Mouse (Mus musculus) limb, embryonic 13.5 days (tissue): ENCODE data around the gene Fgf18. TPM values are rescaled to one million over a fixed set of nuclear protein-coding genes. Genes with fewer than 3 reads are reported as not detected.
A peak's percentile ranks its signal among the peaks of the same experiment; 100 is the strongest.

ENCODE experiments used
- ATAC-seq: fragments of 200-750 bp; cut with Nextera tagmentation; 2 replicates; pipeline ENCODE4 v1.8.0; 2017; ENCODE audit warnings: low read depth, moderate number of reproducible peaks, moderate TSS enrichment; ENCODE audit not compliant: low FRiP score
- H3K27ac ChIP-seq: fragments of 300-500 bp; sonication (generic); 2 replicates; pipeline ENCODE4 v1.5.1; 2015; ENCODE audit warnings: inconsistent platforms, mild to moderate bottlenecking, moderate library complexity
- H3K27me3 ChIP-seq: fragments of 300-500 bp; sonication (generic); 2 replicates; pipeline ENCODE4 v1.6.1; 2015; ENCODE audit warnings: mild to moderate bottlenecking, inconsistent platforms
- H3K36me3 ChIP-seq: fragments of 300-500 bp; sonication (generic); 2 replicates; pipeline ENCODE4 v1.6.1; 2015; ENCODE audit warnings: inconsistent platforms, mild to moderate bottlenecking, moderate library complexity
- H3K4me1 ChIP-seq: fragments of 300-500 bp; sonication (generic); 2 replicates; pipeline ENCODE4 v1.6.1; 2015; ENCODE audit warnings: inconsistent platforms
- H3K4me2 ChIP-seq: fragments of 300-500 bp; sonication (generic); replicated peaks from 2 replicates; pipeline ENCODE4 v1.6.1; 2015; ENCODE audit warnings: inconsistent platforms, mild to moderate bottlenecking, moderate library complexity
- H3K4me3 ChIP-seq: fragments of 300-500 bp; sonication (generic); 2 replicates; pipeline ENCODE4 v1.5.1; 2015; ENCODE audit warnings: moderate library complexity, mild to moderate bottlenecking, inconsistent platforms
- H3K9ac ChIP-seq: fragments of 300-500 bp; sonication (generic); 2 replicates; pipeline ENCODE4 v1.6.1; 2015; ENCODE audit warnings: mild to moderate bottlenecking, inconsistent platforms
- H3K9me3 ChIP-seq: fragments of 300-500 bp; sonication (generic); 2 replicates; pipeline ENCODE4 v1.6.1; 2016; ENCODE audit warnings: inconsistent platforms
- WGBS: fragments of 180-500 bp; shearing (Covaris S2); methylation state at CpG from one replicate; pipeline ENCODE4 v1.1.7; 2015; 5-methylcytosine and 5-hydroxymethylcytosine counted together
- polyA plus RNA-seq: library from polyadenylated mRNA; unstranded; fragments of >200 nt; fragmentation: Nextera tagmentation; extraction: Ambion mirVana; gene quantifications from 2 replicates; pipeline ENCODE4 v1.2.1, GENCODE M21; 2015

Fgf18 gene
- polyA plus RNA-seq, 1 experiment from 2014 or later = 17.0 TPM

DNA sequence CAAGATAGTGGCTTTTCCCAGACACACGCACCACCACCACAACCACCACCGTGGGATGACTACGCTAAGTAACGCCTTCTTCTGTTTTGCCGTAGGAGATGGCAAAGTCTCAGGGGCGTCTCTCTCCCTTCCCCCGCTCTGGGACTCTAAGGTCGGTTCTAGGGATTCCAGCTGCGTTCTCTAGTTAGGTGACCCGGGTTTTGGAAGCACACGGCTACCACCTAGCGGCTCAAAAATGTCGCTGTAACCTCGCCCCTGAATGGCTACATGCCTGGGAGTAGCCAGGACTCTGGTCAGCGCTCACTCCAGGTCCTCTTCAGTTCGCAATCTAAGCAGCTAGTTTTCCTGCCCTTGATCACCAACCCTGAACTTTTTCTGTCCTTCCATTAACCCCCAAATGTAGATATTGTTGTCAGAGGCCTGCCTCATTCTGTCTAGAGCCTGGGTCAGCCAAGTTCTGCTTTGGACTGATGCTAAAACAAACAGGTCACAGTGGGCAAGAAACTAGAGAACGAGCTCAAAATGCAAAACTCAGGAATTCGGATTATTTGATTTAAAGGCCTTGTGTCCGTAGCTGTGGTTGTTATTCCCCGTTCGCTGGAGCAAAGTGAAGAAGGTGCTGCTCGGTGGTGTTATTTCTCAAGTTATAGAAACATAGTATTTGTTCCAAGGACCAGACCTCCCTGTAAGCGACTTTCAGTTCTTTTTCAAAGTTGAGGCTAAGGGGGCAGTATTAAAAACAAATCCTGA, 1.3 kb upstream of the Fgf18 start:
- ATAC-seq = peak; percentile 77
- H3K27ac ChIP-seq = peak overlapping the region; percentile 87
- H3K9me3 ChIP-seq = no peaks in the 10 kb centered on the region
- 4% methylated on average over 23 of the region's 23 CpGs for WGBS
- peaks cover 46% of the 10 kb centered on the region for H3K4me1 ChIP-seq
- H3K9ac ChIP-seq = 0 out of 2 replicates have a peak overlapping the region, but pooled peaks have one; percentile 80
- H3K36me3 ChIP-seq = peaks cover 33% of the 10 kb centered on the region
- peaks cover 27% of the 10 kb centered on the region for H3K27me3 ChIP-seq
- H3K4me3 ChIP-seq = peak overlapping the region; percentile 69
- peak overlapping the region; percentile 89 for H3K4me2 ChIP-seq

DNA sequence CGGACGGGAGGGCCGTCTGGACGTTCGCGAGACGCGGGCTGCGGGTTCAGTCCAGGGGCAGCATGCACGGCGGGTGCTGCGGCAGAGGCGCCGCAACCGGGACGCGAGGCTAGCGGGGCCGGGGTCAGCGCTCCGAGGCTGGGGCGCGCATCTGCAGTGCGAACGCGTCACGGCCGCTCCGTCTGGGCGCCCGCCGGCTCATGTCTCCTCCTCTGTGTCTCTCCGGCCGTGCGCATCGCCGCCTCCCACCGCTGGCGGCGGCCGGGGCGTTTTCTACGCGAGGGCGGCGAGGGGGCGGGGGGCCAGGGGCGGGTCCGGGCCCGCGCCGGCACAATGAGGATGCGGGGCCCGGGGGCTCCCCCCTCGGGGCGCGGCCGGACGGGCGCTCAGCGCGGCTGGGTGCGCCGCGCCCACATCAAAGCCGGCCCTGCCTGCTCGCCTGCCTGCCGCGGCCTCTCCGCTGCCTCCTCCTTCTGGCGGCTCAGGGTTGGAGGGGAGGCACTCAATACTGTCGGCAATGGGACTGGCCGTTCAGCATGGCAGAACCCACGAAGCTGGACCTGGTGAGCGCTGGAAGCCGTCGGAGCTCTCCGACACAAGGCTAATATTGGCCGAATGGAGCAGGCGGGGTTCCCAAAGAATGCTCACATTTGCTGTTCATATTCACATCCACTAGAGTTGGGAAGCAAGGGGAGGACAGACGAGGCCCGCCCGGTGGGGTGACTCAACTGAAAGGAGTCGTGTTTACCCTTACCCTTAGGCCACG, 555 bp upstream of the Fgf18 start:
- peak overlapping the region; percentile 80 for H3K9ac ChIP-seq
- H3K27ac ChIP-seq = peak overlapping the region; percentile 87
- peaks cover 28% of the 10 kb centered on the region for H3K36me3 ChIP-seq
- WGBS = under 1% methylated on average over 74 of the region's 85 CpGs
- H3K9me3 ChIP-seq = no peaks in the 10 kb centered on the region
- peak overlapping the region; percentile 69 for H3K4me3 ChIP-seq
- ATAC-seq = peak; percentile 51
- peak overlapping the region; percentile 89 for H3K4me2 ChIP-seq
- peaks cover 53% of the 10 kb centered on the region for H3K4me1 ChIP-seq
- H3K27me3 ChIP-seq = peaks cover 35% of the 10 kb centered on the region

- ATAC-seq = no peak
- H3K27ac ChIP-seq = peak overlapping the region; percentile 87
- peaks cover 38% of the 10 kb centered on the region for H3K27me3 ChIP-seq
- 2% methylated on average over 30 of the region's 30 CpGs for WGBS
- H3K9me3 ChIP-seq = no peaks in the 10 kb centered on the region
- H3K4me1 ChIP-seq = peaks cover 56% of the 10 kb centered on the region
- peak overlapping the region; percentile 89 for H3K4me2 ChIP-seq
- peak overlapping the region; percentile 80 for H3K9ac ChIP-seq
- peak overlapping the region; percentile 69 for H3K4me3 ChIP-seq
- peaks cover 22% of the 10 kb centered on the region for H3K36me3 ChIP-seq
Measured at GRCm38 (mm10) chr11:33146651-33147131, 509 bp downstream of the Fgf18 start.

DNA sequence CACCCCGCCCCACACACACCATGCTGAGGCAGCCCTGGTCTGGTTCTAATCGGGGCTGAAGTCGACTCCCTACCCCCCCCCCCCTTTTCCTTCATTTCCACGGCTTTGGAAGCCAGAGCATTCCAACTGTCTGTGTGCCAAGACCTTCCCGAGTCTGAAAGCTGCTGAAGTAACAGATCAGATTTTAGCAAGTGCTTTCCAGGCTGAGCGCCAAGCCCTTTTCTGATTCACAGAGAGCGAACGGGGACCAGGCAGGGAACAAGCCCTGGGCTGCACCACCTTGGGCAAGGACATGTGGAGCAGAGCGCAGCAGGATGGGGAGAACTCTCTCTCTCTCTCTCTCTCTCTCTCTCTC, 1.1 kb downstream of the Fgf18 start:
- Histone ChIP-seq H3K27me3 (peaks cover 38% of the 10 kb centered on the region), H3K27ac (peak overlapping the region; percentile 87; the same call in 1 of the 2 replicates), H3K9ac (no peak overlapping the region), H3K36me3 (peaks cover 17% of the 10 kb centered on the region), H3K9me3 (no peaks in the 10 kb centered on the region), H3K4me3 (peak overlapping the region; percentile 69), H3K4me1 (peaks cover 56% of the 10 kb centered on the region), H3K4me2 (peak overlapping the region; percentile 89)
- WGBS = 0% methylated on average over 8 of the region's 9 CpGs
- ATAC-seq = peak; percentile 56

DNA sequence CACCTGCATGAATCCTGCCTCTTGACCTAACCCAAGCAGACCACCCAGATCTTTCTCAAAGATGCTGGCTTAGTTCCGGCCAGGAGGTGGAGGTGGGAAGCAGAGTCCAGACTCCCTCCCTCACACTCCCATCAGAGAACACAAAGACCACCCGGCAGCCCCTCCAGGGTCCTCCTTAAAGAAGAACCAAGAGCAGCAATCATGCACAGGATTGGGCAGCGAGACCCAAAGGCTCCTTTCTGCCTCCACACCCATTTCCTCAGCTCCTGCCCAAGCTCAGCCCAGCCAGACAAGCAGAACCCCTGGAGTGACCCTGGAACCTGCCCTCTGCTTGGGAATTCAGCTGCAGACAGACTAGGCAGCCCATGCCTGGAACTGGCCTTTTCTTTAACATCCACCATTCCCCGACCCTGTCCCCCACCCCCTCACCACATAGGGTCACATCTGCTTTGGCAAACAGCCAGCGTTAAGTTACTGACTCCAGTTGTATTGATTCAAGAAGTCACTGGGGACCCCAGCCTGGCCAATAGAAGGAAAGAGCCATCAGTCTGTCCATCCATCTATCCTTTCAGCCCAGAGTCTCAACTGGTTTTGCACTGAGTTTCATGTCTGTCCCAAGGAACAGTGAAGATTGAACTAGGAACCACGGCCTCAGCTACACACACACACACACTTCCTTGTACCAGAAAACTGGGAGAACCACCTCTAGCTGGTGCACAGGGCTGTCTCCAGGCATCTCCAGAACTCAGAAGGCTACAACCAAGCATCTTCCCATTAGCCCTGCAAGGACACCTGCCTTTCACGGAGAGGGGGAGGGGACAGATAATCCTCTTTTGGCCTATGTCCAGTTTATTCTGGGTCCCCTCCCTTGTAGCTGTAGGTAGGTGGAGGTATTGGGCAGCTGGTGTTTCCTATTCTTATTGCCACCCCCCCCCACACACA, 1.7 kb downstream of the Fgf18 start:
- Histone ChIP-seq H3K4me3 (peak overlapping the region; percentile 69), H3K36me3 (peaks cover 13% of the 10 kb centered on the region), H3K27me3 (peaks cover 38% of the 10 kb centered on the region), H3K9me3 (no peaks in the 10 kb centered on the region), H3K4me1 (peaks cover 56% of the 10 kb centered on the region), H3K4me2 (peak overlapping the region; percentile 89), H3K9ac (peak overlapping the region; percentile 58; the same call in 1 of the 2 replicates), H3K27ac (no peak overlapping the region; the same call in 1 of the 2 replicates)
- 0 out of 2 replicates have a peak, but pooled peaks have one; percentile 0 for ATAC-seq
- WGBS = 19% methylated on average over 7 of the region's 7 CpGs

GRCm38 (mm10) chr11:33143906-33144305, 3.3 kb downstream of the Fgf18 start:
- no peak for ATAC-seq
- Histone ChIP-seq H3K27me3 (peaks cover 38% of the 10 kb centered on the region), H3K27ac (no peak overlapping the region), H3K9ac (no peak overlapping the region), H3K4me3 (0 out of 2 replicates have a peak overlapping the region, but pooled peaks have one; percentile 69), H3K4me1 (peaks cover 59% of the 10 kb centered on the region), H3K36me3 (peaks cover 12% of the 10 kb centered on the region), H3K4me2 (peak overlapping the region; percentile 89), H3K9me3 (no peaks in the 10 kb centered on the region)
- WGBS = 34% methylated on average over 9 of the region's 9 CpGs

GRCm38 (mm10) chr11:33142801-33143200, 4.4 kb downstream of the Fgf18 start:
- Histone ChIP-seq H3K4me1 (peaks cover 49% of the 10 kb centered on the region), H3K4me2 (no peak overlapping the region), H3K27me3 (peaks cover 38% of the 10 kb centered on the region), H3K4me3 (no peak overlapping the region), H3K36me3 (peaks cover 12% of the 10 kb centered on the region), H3K27ac (no peak overlapping the region), H3K9me3 (no peaks in the 10 kb centered on the region), H3K9ac (no peak overlapping the region)
- ATAC-seq = no peak
- WGBS = 90% methylated on average over 1 of the region's 1 CpGs

- ATAC-seq = no peak
- no peak overlapping the region for H3K4me2 ChIP-seq
- H3K9ac ChIP-seq = no peak overlapping the region
- no peak overlapping the region for H3K4me3 ChIP-seq
- H3K36me3 ChIP-seq = peaks cover 12% of the 10 kb centered on the region
- 91% methylated on average over 5 of the region's 5 CpGs for WGBS
- no peak overlapping the region for H3K27ac ChIP-seq
- H3K9me3 ChIP-seq = no peaks in the 10 kb centered on the region
- H3K27me3 ChIP-seq = peaks cover 24% of the 10 kb centered on the region
- H3K4me1 ChIP-seq = peaks cover 29% of the 10 kb centered on the region
Measured at GRCm38 (mm10) chr11:33140111-33140460, 7.1 kb downstream of the Fgf18 start.

DNA sequence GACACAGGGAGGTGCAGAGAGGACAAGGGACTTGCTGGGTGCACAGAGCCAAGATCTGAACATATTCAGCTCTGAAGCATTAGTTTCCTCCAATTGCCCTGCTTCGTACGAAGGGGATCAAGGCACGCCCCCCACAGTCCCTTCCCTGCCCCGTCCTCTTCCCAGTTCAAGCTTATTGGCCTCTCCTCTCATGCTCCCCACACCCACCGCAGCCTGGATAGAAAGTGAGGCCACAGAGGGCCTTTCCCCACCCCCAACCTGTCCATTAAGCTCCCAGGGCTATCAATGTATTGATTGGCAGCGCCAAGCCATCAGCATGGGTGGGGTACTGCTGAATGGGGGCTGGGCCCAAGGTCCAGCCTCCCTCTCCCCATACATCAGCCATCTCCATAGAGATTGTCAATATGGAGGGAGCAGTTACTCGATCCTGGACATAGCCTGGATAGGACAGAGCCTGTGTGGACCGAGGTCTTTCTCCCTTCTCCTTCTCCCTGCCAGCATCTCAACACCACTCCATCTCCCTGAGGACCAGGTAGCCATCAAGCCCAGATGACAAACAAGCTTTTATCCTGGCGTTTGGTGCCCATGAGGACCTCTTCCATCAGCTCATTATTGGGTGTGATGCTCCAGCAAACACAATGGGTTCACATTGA, 7.6 kb downstream of the Fgf18 start:
- no peak for ATAC-seq
- Histone ChIP-seq H3K36me3 (peaks cover 12% of the 10 kb centered on the region), H3K4me3 (no peak overlapping the region), H3K27me3 (peaks cover 21% of the 10 kb centered on the region), H3K4me2 (no peak overlapping the region), H3K27ac (no peak overlapping the region), H3K9ac (no peak overlapping the region), H3K4me1 (peaks cover 24% of the 10 kb centered on the region), H3K9me3 (no peaks in the 10 kb centered on the region)
- 85% methylated on average over 9 of the region's 9 CpGs for WGBS

DNA sequence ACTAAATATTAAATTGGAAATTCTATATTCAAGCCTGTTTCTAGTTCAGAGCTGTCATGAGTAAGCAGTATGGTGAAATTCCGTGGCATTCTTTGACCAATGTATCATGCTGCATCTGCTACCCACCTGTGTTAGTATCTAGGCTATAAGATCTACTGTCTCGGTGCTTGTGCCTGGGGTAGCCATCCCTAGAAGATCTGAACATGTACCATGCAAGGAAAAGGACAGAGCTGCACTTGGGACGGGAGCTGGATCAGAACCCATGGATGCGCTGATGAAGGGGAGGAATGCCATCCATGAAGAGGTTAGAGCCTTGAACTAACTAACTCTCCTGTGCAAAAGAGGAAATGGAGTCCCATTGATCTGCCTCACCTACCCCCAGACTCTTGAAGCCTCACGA, 8.5 kb downstream of the Fgf18 start:
- no peak for ATAC-seq
- peaks cover 15% of the 10 kb centered on the region for H3K4me1 ChIP-seq
- H3K9ac ChIP-seq = no peak overlapping the region
- 92% methylated on average over 5 of the region's 5 CpGs for WGBS
- H3K4me2 ChIP-seq = no peak overlapping the region
- H3K27me3 ChIP-seq = peaks cover 17% of the 10 kb centered on the region
- no peak overlapping the region for H3K4me3 ChIP-seq
- no peaks in the 10 kb centered on the region for H3K9me3 ChIP-seq
- H3K27ac ChIP-seq = no peak overlapping the region
- H3K36me3 ChIP-seq = peaks cover 17% of the 10 kb centered on the region

GRCm38 (mm10) chr11:33134391-33134986, 12.7 kb downstream of the Fgf18 start:
- Histone ChIP-seq H3K4me1 (no peaks in the 10 kb centered on the region), H3K4me2 (no peak overlapping the region), H3K9me3 (no peaks in the 10 kb centered on the region), H3K4me3 (no peak overlapping the region), H3K36me3 (peaks cover 30% of the 10 kb centered on the region), H3K27ac (no peak overlapping the region), H3K27me3 (0 out of 2 replicates have a peak, but pooled peaks cover 4% of the 10 kb centered on the region), H3K9ac (no peak overlapping the region)
- no peak for ATAC-seq
- WGBS = 84% methylated on average over 8 of the region's 8 CpGs
